Mouse (Mus musculus) ovary, adult 2 months (tissue): ENCODE measurements around the gene Rnf149. TPM values are rescaled to one million over a fixed set of nuclear protein-coding genes. Genes with fewer than 3 reads are reported as not detected.

Source experiments
- polyA plus RNA-seq: library from polyadenylated mRNA; depleted of rRNA; stranded (reverse); fragments of >200 nt; gene quantifications from 2 replicates; pipeline ENCODE4 v1.2.3, GENCODE M21; 2012; rRNA removed

Gene Rnf149
- polyA plus RNA-seq: 44.8 and 63.2 TPM in 2 replicates

GRCm38 (mm10) chr1:39577253-39577705, at the start of gene Rnf149:
Gene Rnf149 (minus strand): TSS chr1:39577405.

DNA sequence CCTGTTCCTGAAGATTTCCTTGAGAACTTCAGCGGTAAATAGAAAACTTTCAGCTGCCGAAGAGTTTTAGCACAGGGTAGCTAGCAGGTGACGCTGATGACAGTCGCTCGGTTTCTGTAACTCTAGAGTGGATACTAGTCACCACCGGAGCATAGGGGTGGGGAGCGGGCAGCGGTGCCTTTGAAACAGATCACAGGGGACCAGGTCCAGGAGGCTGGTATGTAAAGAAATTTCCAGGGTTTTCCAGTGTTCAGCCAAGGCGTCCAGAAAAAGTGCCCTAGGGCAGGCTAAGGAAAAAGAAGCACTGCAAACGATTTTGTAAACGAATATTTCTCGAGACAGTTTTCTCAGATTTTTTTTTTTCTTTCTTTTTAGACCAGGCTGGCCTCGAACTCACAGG, 42.4 kb downstream of the Rnf149 start, which contains the start of gene Cnot11:
TSS of gene Cnot11 (plus strand) at position 162 of the 400 bp plus-strand sequence.

Other genes starting within 250 kb of the Rnf149 start
- gene Rpl31, start 209.6 kb downstream of the Rnf149 start, polyA plus RNA-seq: 127 and 132 TPM in 2 replicates
- 30.8 and 36.3 TPM in 2 replicates for gene Tbc1d8, start 98.7 kb downstream of the Rnf149 start, polyA plus RNA-seq
- 33.7 and 44.2 TPM in 2 replicates for gene Cnot11, start 42.4 kb downstream of the Rnf149 start, polyA plus RNA-seq
- 0.81 and 1.2 TPM in 2 replicates for gene Creg2, start 74.1 kb upstream of the Rnf149 start, polyA plus RNA-seq
- gene Rfx8, start 143.6 kb upstream of the Rnf149 start, polyA plus RNA-seq: 0.16 and 0.21 TPM in 2 replicates
- not detected in 2 replicates for gene Gm3646, start 227.9 kb upstream of the Rnf149 start, polyA plus RNA-seq